Mouse (Mus musculus) midbrain, embryonic 16.5 days (tissue): ENCODE measurements around the gene Sco2. TPM values are rescaled to one million over a fixed set of nuclear protein-coding genes. Genes with fewer than 3 reads are reported as not detected.

Experiments used
- polyA plus RNA-seq: library from polyadenylated mRNA; unstranded; fragments of >200 nt; fragmentation: Nextera tagmentation; extraction: Ambion mirVana; gene quantifications from 2 replicates; pipeline ENCODE4 v1.2.1, GENCODE M21; 2015

Sco2 gene
- polyA plus RNA-seq, 1 experiment from 2014 or later: 16.4 TPM

Other genes starting within 250 kb of the Sco2 start
- 30.6 and 31.0 TPM in 2 replicates for gene Hdac10, start 245.1 kb downstream of the Sco2 start, polyA plus RNA-seq
- gene Mapk12, start 233.1 kb downstream of the Sco2 start, polyA plus RNA-seq: 3.0 and 4.4 TPM in 2 replicates
- gene Mapk11, start 224.2 kb downstream of the Sco2 start, polyA plus RNA-seq: 29.0 and 32.6 TPM in 2 replicates
- 90.1 and 92.1 TPM in 2 replicates for gene Plxnb2, start 193.1 kb downstream of the Sco2 start, polyA plus RNA-seq
- gene Dennd6b, start 177.3 kb downstream of the Sco2 start, polyA plus RNA-seq: 120 and 124 TPM in 2 replicates
- gene Ppp6r2, start 162.3 kb downstream of the Sco2 start, polyA plus RNA-seq: 76.7 and 82.0 TPM in 2 replicates
- 92.9 and 101 TPM in 2 replicates for gene Sbf1, start 58.5 kb downstream of the Sco2 start, polyA plus RNA-seq
- not detected in 2 replicates for gene Adm2, start 51.1 kb downstream of the Sco2 start, polyA plus RNA-seq
- not detected in 2 replicates for gene Miox, start 39.4 kb downstream of the Sco2 start, polyA plus RNA-seq
- 29.0 and 34.9 TPM in 2 replicates for gene Lmf2, start 18.2 kb downstream of the Sco2 start, polyA plus RNA-seq
- gene Ncaph2, start 18.1 kb downstream of the Sco2 start, polyA plus RNA-seq: 116 and 117 TPM in 2 replicates
- 1.9 and 3.0 TPM in 2 replicates for gene Tymp, start 3.2 kb upstream of the Sco2 start, polyA plus RNA-seq
- gene Odf3b, start 5.4 kb upstream of the Sco2 start, polyA plus RNA-seq: 4.8 and 5.5 TPM in 2 replicates
- 0.05 and 0.06 TPM in 2 replicates for gene Klhdc7b, start 11.1 kb upstream of the Sco2 start, polyA plus RNA-seq
- not detected in 2 replicates for gene Syce3, start 36.7 kb upstream of the Sco2 start, polyA plus RNA-seq
- gene Cpt1b, start 52.0 kb upstream of the Sco2 start, polyA plus RNA-seq: 0.96 and 1.2 TPM in 2 replicates
- 6.5 and 7.3 TPM in 2 replicates for gene C730034F03Rik, start 55.7 kb upstream of the Sco2 start, polyA plus RNA-seq
- gene Gm44502, start 55.9 kb upstream of the Sco2 start, polyA plus RNA-seq: not detected in 2 replicates
- 88.3 and 95.2 TPM in 2 replicates for gene Chkb, start 56.1 kb upstream of the Sco2 start, polyA plus RNA-seq
- gene Mapk8ip2, start 80.1 kb upstream of the Sco2 start, polyA plus RNA-seq: 84.4 and 86.4 TPM in 2 replicates
- 32.6 and 37.6 TPM in 2 replicates for gene Arsa, start 103.6 kb upstream of the Sco2 start, polyA plus RNA-seq
- gene Shank3, start 125.8 kb upstream of the Sco2 start, polyA plus RNA-seq: 12.0 and 16.7 TPM in 2 replicates
- 1.6 and 1.8 TPM in 2 replicates for gene Acr, start 194.5 kb upstream of the Sco2 start, polyA plus RNA-seq
- 82.1 and 95.5 TPM in 2 replicates for gene Rabl2, start 218.1 kb upstream of the Sco2 start, polyA plus RNA-seq